In genomic region chr7:76416084-76416597, GRCm38 (mm10) we compare ENCODE assay signal across 25 mouse cellular contexts.
"Had no signal": no experiment of that assay in that cellular context is flagged by ENCODE, and none has a peak within 500 bp of the region (broad histone marks: within the 10 kb centered on the region; RNA-seq: fewer than 3 reads in every experiment).

No protein-coding gene starts in this region.

- H3K4me3 ChIP-seq: heart, embryonic 13.5 days; heart, embryonic 15.5 days; hindbrain, embryonic 15.5 days; kidney, embryonic 15.5 days; limb, embryonic 13.5 days; limb, embryonic 15.5 days; liver, embryonic 12.5 days had no signal

- H3K27me3 ChIP-seq: heart, embryonic 13.5 days; heart, embryonic 15.5 days; hindbrain, embryonic 15.5 days; kidney, embryonic 15.5 days; limb, embryonic 13.5 days; limb, embryonic 15.5 days; liver, embryonic 12.5 days had no signal

- H3K4me2 ChIP-seq: heart, embryonic 11.5 days; heart, embryonic 13.5 days; heart, embryonic 15.5 days; hindbrain, embryonic 15.5 days; kidney, embryonic 15.5 days; limb, embryonic 13.5 days; limb, embryonic 15.5 days; liver, embryonic 12.5 days had no signal

- H3K9me3 ChIP-seq: heart, embryonic 13.5 days; heart, embryonic 15.5 days; hindbrain, embryonic 15.5 days; kidney, embryonic 15.5 days; limb, embryonic 13.5 days; limb, embryonic 15.5 days; liver, embryonic 12.5 days had no signal

- H3K36me3 ChIP-seq: heart, embryonic 13.5 days; heart, embryonic 15.5 days; hindbrain, embryonic 15.5 days; kidney, embryonic 15.5 days; limb, embryonic 13.5 days; limb, embryonic 15.5 days; liver, embryonic 12.5 days had no signal

- H3K27ac ChIP-seq: heart, embryonic 13.5 days; heart, embryonic 15.5 days; hindbrain, embryonic 15.5 days; kidney, embryonic 15.5 days; kidney, postnatal 0 days; limb, embryonic 13.5 days; limb, embryonic 15.5 days; liver, embryonic 12.5 days; liver, embryonic 14.5 days had no signal

- H3K4me1 ChIP-seq: hindbrain, embryonic 15.5 days; kidney, embryonic 15.5 days; limb, embryonic 13.5 days; limb, embryonic 15.5 days; liver, embryonic 12.5 days had no signal

- H3K9ac ChIP-seq: forebrain, postnatal 0 days; heart, embryonic 13.5 days; heart, embryonic 15.5 days; hindbrain, embryonic 15.5 days; kidney, embryonic 15.5 days; limb, embryonic 13.5 days; limb, embryonic 15.5 days; liver, embryonic 12.5 days; liver, embryonic 14.5 days had no signal

- DNase-seq: forebrain, postnatal 0 days; gastrocnemius, postnatal 14 days; gastrocnemius, postnatal 36 days; heart, adult 18-20 months; heart, postnatal 14 days; heart, postnatal 36 days; kidney, adult 11 months; kidney, adult 2 months; kidney, adult 9 months; kidney, postnatal 14 days; kidney, postnatal 36 days; layer of hippocampus, adult 9-11 months; layer of hippocampus, postnatal 36 days; left cerebral cortex, postnatal 4 days had no signal

- ATAC-seq: forebrain, postnatal 0 days; intestine, embryonic 16.5 days; liver, embryonic 12.5 days had no signal
